Mouse (Mus musculus) liver, embryonic 14.5 days (tissue): ENCODE data around the gene Aldh3b2.

ENCODE experiments used
- CTCF ChIP-seq: IDR thresholded peaks from 2 replicates; pipeline ENCODE4 v1.5.1; 2016; ENCODE audit warnings: antibody characterized with exemption, low read depth, control low read depth
- EP300 ChIP-seq: IDR thresholded peaks from 2 replicates; pipeline ENCODE4 v1.6.1; 2016; ENCODE audit warnings: antibody characterized with exemption, low read depth

DNA sequence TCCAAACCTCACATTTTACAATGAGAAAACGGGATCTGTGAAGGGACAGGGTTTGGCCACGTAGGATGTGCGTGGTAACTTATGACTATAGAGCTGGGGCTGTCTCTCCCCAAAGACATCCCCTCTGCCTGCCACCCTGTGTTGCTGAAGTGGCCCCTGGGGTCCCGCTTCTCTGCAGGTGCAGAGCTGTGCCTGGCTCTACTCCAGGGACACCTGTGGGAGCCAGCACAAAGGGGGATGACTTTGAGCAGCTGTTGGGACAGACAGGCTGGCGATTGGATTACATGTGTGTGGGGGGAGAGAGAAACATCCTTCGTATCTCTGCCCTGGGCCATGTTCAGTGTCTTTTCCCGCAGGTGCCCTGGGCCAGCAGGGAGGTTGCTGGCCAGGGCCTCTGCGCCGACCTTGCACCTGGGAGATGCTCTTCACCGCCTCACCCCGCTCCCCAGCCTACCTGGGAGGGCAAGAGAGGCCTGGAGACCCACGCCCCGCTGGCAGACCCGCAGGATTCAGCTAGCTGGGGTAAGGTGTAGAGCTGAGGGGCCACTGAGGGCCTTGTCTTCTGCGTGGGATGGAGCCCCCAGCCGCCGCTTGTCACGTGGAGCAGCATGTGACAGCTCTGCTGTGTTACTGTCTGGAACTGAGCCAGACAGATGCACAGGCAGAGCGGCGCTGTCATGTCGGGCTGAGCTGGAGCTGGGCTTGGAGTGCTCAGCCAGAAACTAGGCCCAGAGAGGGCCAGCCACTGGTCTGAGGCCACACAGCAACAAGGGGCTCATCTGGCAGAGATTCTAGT is 41.7 kb upstream of the Aldh3b2 start:
- no peak for TF ChIP-seq CTCF
- TF ChIP-seq EP300, result no peak
